Mouse (Mus musculus): ENCODE data around the gene Preb.

- TF ChIP-seq CTCF (IDR thresholded peaks at IDR 0.05) (no peak), POLR2A (IDR thresholded peaks at IDR 0.05; ENCODE audit: insufficient read depth, low read depth, low read length) (no peak)
Measured at GRCm38 (mm10) chr5:30914101-30914635, 46.0 kb downstream of the Preb start.
